Mouse (Mus musculus): Measurements from ENCODE around the gene Olfr1167.
"Not testable (repeated sequence)": the region's sequence is repeated elsewhere in the genome, so short reads cannot be mapped to it uniquely, and the experiment has no call there.

The Olfr1167 gene

GRCm38 (mm10) chr2:88155093-88155492 lies at the start of gene Olfr1167:
Olfr1167 (minus strand) TSS chr2:88155193.
- not testable (repeated sequence) for DNase-seq (ENCODE audit: low read depth, low spot score)

- DNase-seq (ENCODE audit: low read depth, low spot score) = no peak
Measured at GRCm38 (mm10) chr2:88181580-88181979, 26.6 kb upstream of the Olfr1167 start, which contains the start of gene Olfr1168. Olfr1168 (plus strand) TSS chr2:88181880.

- DNase-seq (ENCODE audit: low read depth, low spot score) = no peak
Measured at GRCm38 (mm10) chr2:88128172-88128571, 26.8 kb downstream of the Olfr1167 start, which contains the start of gene Olfr1166. Olfr1166 (minus strand) TSS chr2:88128272.
